Mouse (Mus musculus) spleen, adult 12 weeks (tissue): ENCODE data around the gene Ankrd22.
"Not testable (repeated sequence)": the region's sequence is repeated elsewhere in the genome, so short reads cannot be mapped to it uniquely, and the experiment has no call there.

Source experiments
- DNase-seq: peaks from one replicate; pipeline ENCODE4 v3.0.0; 2022; ENCODE audit warnings: low spot score

The Ankrd22 gene

GRCm38 (mm10) chr19:34165891-34166290, at the start of gene Ankrd22:
Gene Ankrd22 (minus strand): TSS chr19:34166053.
- no peak for DNase-seq

GRCm38 (mm10) chr19:34214136-34214535, 48.3 kb upstream of the Ankrd22 start:
- no peak for DNase-seq

DNA sequence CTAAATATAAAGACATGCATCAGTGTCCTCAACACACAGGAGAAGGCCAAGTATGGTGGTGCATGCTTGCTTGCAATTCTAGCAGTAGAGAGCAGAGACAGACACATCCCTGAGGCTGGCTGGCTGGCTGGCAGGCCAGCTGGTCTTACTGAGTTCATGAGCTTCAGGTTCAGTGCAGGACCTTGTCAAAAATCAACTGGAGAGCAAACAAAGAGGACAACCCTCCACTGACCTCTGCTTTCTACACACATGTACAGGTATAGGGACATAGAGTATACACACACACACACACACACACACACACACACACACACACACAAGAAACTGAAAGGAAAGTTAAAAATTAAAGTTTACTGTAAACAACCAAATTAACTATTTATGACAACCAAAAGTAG, 47.4 kb upstream of the Ankrd22 start:
- no peak for DNase-seq

GRCm38 (mm10) chr19:34212489-34213250, 46.8 kb upstream of the Ankrd22 start:
- no peak for DNase-seq

DNA sequence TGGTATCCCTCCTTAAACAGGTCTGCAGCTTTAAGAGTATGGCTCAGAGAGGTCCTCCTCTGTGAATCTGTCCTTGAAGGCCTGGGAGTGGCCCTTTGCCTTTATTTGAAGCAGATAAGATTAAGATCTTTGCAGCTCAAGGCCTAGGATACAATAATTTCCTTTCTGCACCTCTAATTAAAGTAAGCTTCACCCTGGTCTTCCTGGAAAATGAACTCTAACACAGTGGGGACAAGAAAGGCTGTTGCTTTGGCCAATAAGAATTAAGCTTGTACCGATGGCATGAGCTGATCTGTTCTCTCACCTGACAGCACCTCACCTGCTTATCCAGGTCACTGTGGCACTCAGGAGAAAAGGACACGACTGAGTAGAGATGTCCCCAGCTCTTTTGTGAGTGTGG, 45.0 kb upstream of the Ankrd22 start:
- DNase-seq: no peak

- no peak for DNase-seq
These were observed 44.2 kb upstream of the Ankrd22 start for GRCm38 (mm10) chr19:34209930-34210581.

- DNase-seq: no peak
These were observed 43.2 kb upstream of the Ankrd22 start for GRCm38 (mm10) chr19:34209031-34209430.

- no peak for DNase-seq
These were observed 41.0 kb upstream of the Ankrd22 start for GRCm38 (mm10) chr19:34206760-34207440.

GRCm38 (mm10) chr19:34206128-34206527, 40.3 kb upstream of the Ankrd22 start:
- not testable (repeated sequence) for DNase-seq

DNA sequence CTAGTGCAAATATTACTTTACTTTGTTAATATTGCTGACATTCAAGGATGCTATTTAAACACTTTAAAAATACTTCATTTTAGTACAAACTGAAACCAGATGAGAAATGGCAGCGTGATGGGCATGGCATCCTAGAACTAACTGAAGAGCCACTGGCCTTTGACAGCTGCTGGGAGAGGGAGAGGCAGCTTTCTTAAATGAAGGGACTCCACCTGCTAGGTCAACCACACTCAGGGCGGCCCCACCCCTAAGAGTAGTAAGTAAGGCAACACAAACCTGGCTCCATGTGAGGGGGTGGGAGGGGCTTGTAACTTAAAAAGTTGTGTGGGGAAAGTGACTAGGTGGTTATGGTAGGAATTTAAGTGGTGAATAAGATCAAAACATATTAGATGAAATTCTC, 36.8 kb upstream of the Ankrd22 start:
- no peak for DNase-seq

- no peak for DNase-seq
These were observed 33.6 kb upstream of the Ankrd22 start for GRCm38 (mm10) chr19:34199488-34199887.

DNA sequence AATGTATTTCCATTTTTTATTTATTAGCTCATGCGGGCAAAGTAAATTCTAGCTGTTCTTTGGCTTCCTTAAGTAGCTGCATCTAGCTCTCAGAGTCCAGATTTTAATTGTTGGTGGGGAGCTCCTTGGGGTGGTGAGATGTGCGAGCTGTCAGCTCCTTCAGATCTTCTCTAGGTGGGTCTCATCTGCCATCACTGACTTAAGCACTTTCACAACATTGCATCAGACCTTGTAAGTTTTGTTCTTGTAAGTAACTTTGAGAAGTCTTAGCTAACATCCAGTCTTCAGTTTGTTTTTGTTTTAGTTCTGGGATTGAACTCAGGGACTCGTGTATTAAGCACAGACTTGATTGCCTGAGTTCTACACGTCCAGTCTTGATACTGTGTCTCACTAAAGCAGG, 33.0 kb upstream of the Ankrd22 start:
- DNase-seq: no peak

DNA sequence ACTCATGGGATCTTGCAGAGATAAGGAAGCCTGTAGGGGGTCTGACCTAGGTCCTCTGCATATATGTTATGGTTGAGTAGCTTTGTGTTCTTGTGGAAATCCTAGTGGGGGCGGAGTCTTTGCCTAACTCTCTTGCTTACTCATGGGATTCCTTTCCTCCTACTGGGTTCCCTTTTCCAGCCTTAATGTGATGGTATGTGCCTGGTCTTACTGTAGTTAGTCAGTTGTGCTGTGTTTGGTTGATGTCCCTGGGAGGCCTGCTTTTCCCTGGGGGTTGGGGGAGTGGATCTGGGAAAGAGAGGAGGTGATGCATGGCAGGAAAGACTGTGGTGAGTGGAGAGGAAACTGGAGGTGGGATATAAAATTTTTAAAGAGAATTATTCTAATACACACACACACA, 32.2 kb upstream of the Ankrd22 start:
- no peak for DNase-seq

DNA sequence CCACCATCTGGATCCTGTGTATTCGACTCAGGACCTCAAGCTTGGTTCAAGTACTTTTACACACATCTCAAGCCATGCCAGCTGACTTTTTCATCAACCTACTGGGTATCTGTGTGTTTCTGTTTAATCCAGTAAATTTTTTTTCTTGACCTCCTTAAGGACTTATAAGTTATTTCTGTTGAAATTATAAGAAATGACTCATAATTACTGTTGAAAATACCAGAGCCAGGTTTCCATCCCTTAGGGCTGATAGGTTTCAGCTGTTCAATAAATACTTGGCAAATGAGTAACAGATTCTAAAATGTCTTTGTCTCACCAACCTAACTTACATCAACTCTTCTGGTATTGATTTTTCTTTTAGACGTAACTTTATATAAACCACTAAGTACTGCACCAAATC, 29.2 kb upstream of the Ankrd22 start:
- DNase-seq: no peak

DNA sequence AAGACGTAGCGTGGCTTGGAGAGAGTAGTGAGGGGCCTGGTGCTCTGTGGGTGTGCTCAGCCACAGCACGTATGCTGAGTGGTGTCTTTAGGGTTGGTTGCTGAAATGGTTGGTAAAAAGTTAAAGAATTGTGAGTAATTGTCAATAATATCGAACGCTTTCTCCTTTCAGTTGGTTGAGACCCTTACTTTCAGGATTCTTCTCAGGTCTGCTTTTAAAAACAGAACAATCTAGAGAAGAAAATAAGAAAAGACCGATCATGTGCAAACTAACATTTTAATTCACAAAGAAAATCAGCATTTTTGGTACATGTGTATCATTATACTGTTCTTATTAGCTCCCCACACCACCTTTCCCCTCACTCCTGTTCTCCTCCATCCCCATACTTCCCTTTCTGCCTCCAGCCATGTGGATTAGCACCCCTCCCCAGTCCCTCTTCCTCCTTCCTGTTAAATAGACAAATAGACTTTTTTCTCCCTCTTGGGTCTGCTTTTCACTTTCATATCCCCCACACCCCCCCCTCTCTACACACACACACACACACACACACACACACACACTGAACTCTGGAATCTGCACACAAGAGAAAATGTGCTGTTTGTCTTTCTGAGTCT, 28.4 kb upstream of the Ankrd22 start:
- no peak for DNase-seq

GRCm38 (mm10) chr19:34193683-34194082, 27.8 kb upstream of the Ankrd22 start:
- DNase-seq: no peak

- DNase-seq: no peak
These were observed 27.3 kb upstream of the Ankrd22 start for GRCm38 (mm10) chr19:34193149-34193548.

GRCm38 (mm10) chr19:34192008-34192963, 26.4 kb upstream of the Ankrd22 start, which contains the start of gene Stambpl1:
Gene Stambpl1 (plus strand): TSS chr19:34192229.
- peak; percentile 61 for DNase-seq

DNA sequence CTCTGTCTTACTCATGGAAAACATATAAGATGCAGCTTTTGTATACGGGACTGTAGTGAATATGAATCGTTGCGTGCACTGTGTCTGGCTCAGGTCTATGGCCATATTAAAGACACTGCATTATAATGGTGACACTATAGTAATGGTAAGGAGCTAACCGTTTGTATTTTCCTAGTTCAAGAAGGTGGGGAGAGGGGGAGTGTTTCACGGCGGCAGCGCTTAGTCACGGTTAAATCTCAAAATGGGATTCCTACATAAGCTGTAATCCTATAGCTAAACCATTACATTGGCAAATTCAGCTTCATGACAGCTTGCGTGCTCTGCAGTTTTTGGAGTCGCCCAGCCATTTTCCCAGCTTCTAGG, 25.8 kb upstream of the Ankrd22 start:
- no peak for DNase-seq

- DNase-seq: no peak
These were observed 21.0 kb upstream of the Ankrd22 start for GRCm38 (mm10) chr19:34186845-34187244.

GRCm38 (mm10) chr19:34182490-34182889, 16.6 kb upstream of the Ankrd22 start:
- DNase-seq: no peak

- no peak for DNase-seq
These were observed 15.4 kb upstream of the Ankrd22 start for GRCm38 (mm10) chr19:34181234-34181633.
